Mouse (Mus musculus) neural tube, embryonic 11.5 days (tissue): ENCODE measurements around the gene Foxq1. TPM values are rescaled to one million over a fixed set of nuclear protein-coding genes. Genes with fewer than 3 reads are reported as not detected.

ENCODE experiments used
- ATAC-seq: fragments of 200-750 bp; cut with Nextera tagmentation; 2 replicates; pipeline ENCODE4 v1.8.0; 2017; ENCODE audit warnings: moderate number of reproducible peaks, mild to moderate bottlenecking, moderate TSS enrichment, moderate library complexity; ENCODE audit not compliant: insufficient read depth, low FRiP score, low TSS enrichment
- DNase-seq: peaks from one replicate; pipeline ENCODE4 v3.0.0-alpha.2; 2015; ENCODE audit warnings: low spot score
- H3K27ac ChIP-seq: fragments of 300-500 bp; sonication (generic); 2 replicates; pipeline ENCODE4 v1.5.1; 2014; ENCODE audit warnings: low read depth, mild to moderate bottlenecking, low read length
- H3K27me3 ChIP-seq: fragments of 300-500 bp; sonication (generic); 2 replicates; pipeline ENCODE4 v1.6.1; 2014; ENCODE audit warnings: mild to moderate bottlenecking, low read length, mixed read lengths; ENCODE audit not compliant: control insufficient read depth, insufficient read depth
- H3K36me3 ChIP-seq: fragments of 300-500 bp; sonication (generic); 2 replicates; pipeline ENCODE4 v1.6.1; 2014; ENCODE audit warnings: mild to moderate bottlenecking, low read length, moderate library complexity, mixed read lengths; ENCODE audit not compliant: control insufficient read depth, insufficient read depth
- H3K4me1 ChIP-seq: fragments of 300-500 bp; sonication (generic); 2 replicates; pipeline ENCODE4 v1.6.1; 2014; ENCODE audit warnings: low read length, mixed read lengths; ENCODE audit not compliant: control insufficient read depth, insufficient read depth
- H3K4me2 ChIP-seq: fragments of 300-500 bp; sonication (generic); 2 replicates; pipeline ENCODE4 v1.6.1; 2014; ENCODE audit warnings: low read depth, mild to moderate bottlenecking, moderate library complexity
- H3K4me3 ChIP-seq: fragments of 300-500 bp; sonication (generic); 2 replicates; pipeline ENCODE4 v1.5.1; 2014; ENCODE audit warnings: low read depth, low read length
- H3K9ac ChIP-seq: fragments of 300-500 bp; sonication (generic); 2 replicates; pipeline ENCODE4 v1.6.1; 2014; ENCODE audit warnings: mild to moderate bottlenecking, low read length
- H3K9me3 ChIP-seq: fragments of 300-500 bp; sonication (generic); 2 replicates; pipeline ENCODE4 v1.6.1; 2016; ENCODE audit warnings: low read length; ENCODE audit not compliant: control insufficient read depth
- WGBS: fragments of 180-500 bp; shearing (Covaris S2); extraction: QIAGEN DNeasy Blood & Tissue Kit; methylation state at CpG from one replicate; pipeline ENCODE4 v1.1.7; 2014; 5-methylcytosine and 5-hydroxymethylcytosine counted together
- polyA plus RNA-seq: library from polyadenylated mRNA; unstranded; fragments of >200 nt; fragmentation: Nextera tagmentation; extraction: Ambion mirVana; gene quantifications from 2 replicates; pipeline ENCODE4 v1.2.1, GENCODE M21; 2014

The Foxq1 gene
- polyA plus RNA-seq, 1 experiment from 2014 or later, result 1.9 TPM

- DNase-seq (no peak), ATAC-seq (no peak)
- no peak overlapping the region for H3K9ac ChIP-seq
- H3K27me3 ChIP-seq, result no peaks in the 10 kb centered on the region
- no peak overlapping the region for H3K4me3 ChIP-seq
- H3K27ac ChIP-seq, result no peak overlapping the region
- 58% methylated on average over 10 of the region's 10 CpGs for WGBS
- H3K4me1 ChIP-seq, result no peaks in the 10 kb centered on the region
- no peaks in the 10 kb centered on the region for H3K9me3 ChIP-seq
- no peak overlapping the region for H3K4me2 ChIP-seq
- no peaks in the 10 kb centered on the region for H3K36me3 ChIP-seq
These were observed 22.5 kb downstream of the Foxq1 start for GRCm38 (mm10) chr13:31578389-31578788.

- DNase-seq (no peak), ATAC-seq (no peak)
- no peak overlapping the region for H3K27ac ChIP-seq
- no peaks in the 10 kb centered on the region for H3K36me3 ChIP-seq
- no peaks in the 10 kb centered on the region for H3K4me1 ChIP-seq
- H3K9me3 ChIP-seq, result no peaks in the 10 kb centered on the region
- no peak overlapping the region for H3K4me2 ChIP-seq
- H3K4me3 ChIP-seq, result no peak overlapping the region
- 62% methylated on average over 9 of the region's 9 CpGs for WGBS
- no peak overlapping the region for H3K9ac ChIP-seq
- H3K27me3 ChIP-seq, result no peaks in the 10 kb centered on the region
These were observed 23.9 kb downstream of the Foxq1 start for GRCm38 (mm10) chr13:31579866-31580265.

DNA sequence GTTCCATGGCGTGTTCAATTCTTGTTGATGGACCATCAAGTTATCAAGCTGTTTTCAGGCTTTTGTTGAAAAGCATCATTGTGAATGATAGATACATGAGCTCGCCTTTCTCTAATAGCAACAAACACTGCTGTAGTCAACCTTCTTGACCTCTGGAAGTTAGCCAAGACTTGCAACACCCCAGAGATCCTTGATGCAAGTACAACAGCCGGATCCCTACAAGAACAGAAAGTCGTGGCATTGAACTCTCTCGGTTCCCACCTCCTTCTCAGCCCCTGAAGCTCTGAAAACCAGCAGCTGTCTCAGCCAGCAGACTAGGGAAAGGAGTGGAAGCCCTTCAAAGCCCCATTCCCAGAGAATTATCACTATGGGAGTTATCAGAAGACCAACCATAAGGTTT is 31.4 kb downstream of the Foxq1 start:
- no peak for DNase-seq
- H3K4me3 ChIP-seq, result no peak overlapping the region
- no peaks in the 10 kb centered on the region for H3K27me3 ChIP-seq
- no peak overlapping the region for H3K4me2 ChIP-seq
- H3K9ac ChIP-seq, result no peak overlapping the region
- WGBS, result 78% methylated on average over 5 of the region's 5 CpGs
- no peaks in the 10 kb centered on the region for H3K9me3 ChIP-seq
- no peaks in the 10 kb centered on the region for H3K4me1 ChIP-seq
- no peak overlapping the region for H3K27ac ChIP-seq
- H3K36me3 ChIP-seq, result no peaks in the 10 kb centered on the region
- ATAC-seq, result no peak

- Histone ChIP-seq H3K9me3 (no peaks in the 10 kb centered on the region), H3K9ac (no peak overlapping the region), H3K4me3 (no peak overlapping the region), H3K4me1 (no peaks in the 10 kb centered on the region), H3K4me2 (no peak overlapping the region), H3K27me3 (no peaks in the 10 kb centered on the region), H3K27ac (no peak overlapping the region), H3K36me3 (no peaks in the 10 kb centered on the region)
- ATAC-seq (no peak), DNase-seq (no peak)
- 96% methylated on average over 5 of the region's 5 CpGs for WGBS
These were observed 43.6 kb downstream of the Foxq1 start for GRCm38 (mm10) chr13:31599576-31599975.

DNA sequence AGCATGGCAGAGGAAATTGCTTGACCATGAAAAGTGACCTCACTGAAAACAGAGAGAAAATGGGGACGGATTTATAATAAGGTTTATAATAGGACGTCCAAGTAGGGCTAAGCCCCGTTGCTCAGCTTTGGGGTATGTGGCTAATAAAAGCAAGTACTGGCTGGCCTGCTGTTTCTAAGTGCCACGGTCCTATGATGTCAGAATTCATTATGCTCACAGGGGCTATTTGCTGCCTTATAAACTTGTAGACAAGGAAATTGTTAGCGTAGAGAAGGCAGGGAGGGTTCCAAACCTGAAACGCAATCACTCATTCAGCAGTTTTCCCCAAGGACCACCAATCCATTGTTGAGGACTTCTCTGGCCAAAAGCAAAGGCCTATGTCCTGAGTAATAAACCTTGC is 48.0 kb downstream of the Foxq1 start:
- no peaks in the 10 kb centered on the region for H3K36me3 ChIP-seq
- WGBS, result 78% methylated on average over 6 of the region's 6 CpGs
- DNase-seq (no peak), ATAC-seq (no peak)
- H3K4me2 ChIP-seq, result no peak overlapping the region
- no peaks in the 10 kb centered on the region for H3K27me3 ChIP-seq
- no peak overlapping the region for H3K27ac ChIP-seq
- H3K9ac ChIP-seq, result no peak overlapping the region
- H3K4me1 ChIP-seq, result no peaks in the 10 kb centered on the region
- H3K9me3 ChIP-seq, result no peaks in the 10 kb centered on the region
- H3K4me3 ChIP-seq, result no peak overlapping the region

Other genes with a start within 250 kb of the Foxq1 start
- gene A530084C06Rik, start 3.2 kb downstream of the Foxq1 start, polyA plus RNA-seq, result not detected in 2 replicates
- 5.2 and 5.5 TPM in 2 replicates for gene Foxf2, start 69.7 kb downstream of the Foxq1 start, polyA plus RNA-seq